Mouse (Mus musculus) left cerebral cortex, adult 18-20 months (tissue): ENCODE results near the gene Uroc1. TPM values are rescaled to one million over a fixed set of nuclear protein-coding genes. Genes with fewer than 3 reads are reported as not detected.
A peak's percentile ranks its signal among the peaks of the same experiment; 100 is the strongest.

Experiments
- DNase-seq, 2 experiments: peaks; one replicate each; pipeline ENCODE4 v3.0.0; 2021 to 2022; ENCODE audit warnings: low spot score in 2 of 2, mixed read lengths in 1 of 2
- total RNA-seq, 2 experiments: library from RNA; stranded (reverse); gene quantifications; 2 replicates each; pipeline ENCODE4 v1.2.3; 2021

The Uroc1 gene
- total RNA-seq, 2 experiments from 2014 or later = not detected

- DNase-seq = no peak
These were observed 16.9 kb downstream of the Uroc1 start for GRCm38 (mm10) chr6:90350011-90350410.

- DNase-seq = no peak
These were observed 25.1 kb downstream of the Uroc1 start for GRCm38 (mm10) chr6:90358142-90358541.

DNA sequence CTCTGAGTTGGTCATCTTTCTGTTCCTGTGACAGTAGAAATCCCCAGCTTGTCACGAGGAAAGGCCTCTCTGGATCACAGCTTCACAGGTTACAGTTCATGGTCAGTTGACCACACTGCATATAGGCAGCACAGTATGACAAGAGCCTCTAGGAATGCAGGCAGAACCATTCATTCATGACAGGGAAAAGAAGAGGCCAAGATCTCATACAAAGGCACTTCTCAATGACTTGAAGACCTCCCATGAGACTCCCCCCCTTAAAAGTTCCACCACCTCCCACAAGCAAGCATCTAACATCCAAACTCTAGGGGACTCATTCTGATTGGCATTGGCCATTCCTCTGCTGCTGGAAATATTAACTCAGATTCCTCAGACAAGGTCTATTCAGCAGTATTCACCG, 26.4 kb downstream of the Uroc1 start:
- DNase-seq = no peak

DNA sequence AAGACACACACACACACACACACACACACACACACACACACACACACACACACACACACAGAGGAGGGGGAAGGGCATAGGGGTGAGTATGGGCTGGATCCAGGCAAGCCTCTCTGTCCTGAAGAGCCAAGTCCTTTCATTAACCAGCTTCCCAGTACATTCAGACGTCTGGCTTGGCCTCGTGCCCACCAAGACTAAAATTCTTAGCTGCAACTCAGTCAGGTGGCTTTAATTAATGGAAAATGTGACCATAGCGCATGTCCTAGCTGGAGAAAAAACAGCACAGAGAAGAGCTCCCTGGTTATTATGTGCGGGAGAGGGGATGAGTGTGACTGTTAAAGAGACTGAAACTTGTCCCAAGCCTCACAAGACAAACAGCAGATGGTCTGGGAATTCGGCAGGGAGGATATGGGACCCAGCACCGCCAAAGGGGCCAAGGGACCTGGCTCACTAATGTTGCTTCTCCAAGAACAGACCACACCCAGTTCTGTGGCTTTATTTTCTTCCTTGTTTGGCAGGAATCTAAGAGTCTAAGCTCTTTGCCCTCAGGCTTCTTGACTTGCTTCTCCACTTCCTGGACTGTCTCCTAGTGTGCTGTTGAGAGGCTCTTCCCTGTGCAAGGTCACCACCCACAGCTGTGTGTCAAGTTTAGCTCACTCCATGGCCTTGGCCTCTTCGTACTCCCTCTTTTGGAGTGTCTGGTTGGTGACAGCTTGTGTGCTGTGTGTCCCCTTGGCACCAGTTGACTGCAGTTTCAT, 27.1 kb downstream of the Uroc1 start:
- DNase-seq = no peak

- DNase-seq = no peak
These were observed 28.0 kb downstream of the Uroc1 start for GRCm38 (mm10) chr6:90360922-90361614.

- DNase-seq = no peak
These were observed 30.2 kb downstream of the Uroc1 start for GRCm38 (mm10) chr6:90363301-90363700.

DNA sequence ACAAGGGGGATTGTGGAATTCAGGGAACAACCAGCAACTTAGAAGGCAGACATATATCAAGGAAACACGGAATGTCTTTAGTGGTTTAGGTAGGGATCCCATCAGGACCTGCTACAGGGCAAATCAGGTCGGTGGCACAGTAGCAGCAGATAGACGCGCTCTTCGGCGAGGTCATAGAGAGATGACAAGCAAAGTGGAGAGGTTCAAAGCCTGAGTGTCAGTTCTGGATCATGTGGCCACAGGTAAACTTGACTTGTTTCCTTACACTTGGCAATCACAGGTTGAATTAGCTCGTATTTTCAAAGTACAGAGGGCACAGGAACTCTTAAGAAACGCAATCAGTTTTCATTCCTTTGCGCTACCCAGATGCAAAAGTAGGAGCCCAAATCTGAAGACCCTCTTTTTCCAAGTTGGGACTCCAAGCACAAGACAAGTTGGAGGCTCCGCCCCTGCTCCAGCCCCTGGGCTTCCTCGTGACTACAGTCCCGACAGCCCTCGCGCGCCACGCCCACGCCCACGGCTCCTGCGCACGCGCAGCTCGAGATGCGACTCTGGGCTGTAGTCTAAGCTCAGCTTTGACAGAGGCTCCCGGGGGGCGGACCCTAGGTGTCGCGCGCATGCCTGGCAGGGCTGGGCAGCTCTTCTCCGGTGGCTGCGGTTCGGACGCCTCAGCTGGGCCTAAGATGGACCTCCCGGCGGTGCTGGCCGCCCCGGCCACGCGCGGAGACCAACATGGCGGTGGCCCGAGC, 36.1 kb downstream of the Uroc1 start, which contains the start of gene Zxdc:
TSS of gene Zxdc (plus strand) at position 517 of the 749 bp plus-strand sequence.
- DNase-seq = peak; percentile 100

GRCm38 (mm10) chr6:90369725-90370553, 36.9 kb downstream of the Uroc1 start:
- peak; percentile 28 to 50 for DNase-seq

GRCm38 (mm10) chr6:90374647-90375046, 41.6 kb downstream of the Uroc1 start:
- DNase-seq = no peak

DNA sequence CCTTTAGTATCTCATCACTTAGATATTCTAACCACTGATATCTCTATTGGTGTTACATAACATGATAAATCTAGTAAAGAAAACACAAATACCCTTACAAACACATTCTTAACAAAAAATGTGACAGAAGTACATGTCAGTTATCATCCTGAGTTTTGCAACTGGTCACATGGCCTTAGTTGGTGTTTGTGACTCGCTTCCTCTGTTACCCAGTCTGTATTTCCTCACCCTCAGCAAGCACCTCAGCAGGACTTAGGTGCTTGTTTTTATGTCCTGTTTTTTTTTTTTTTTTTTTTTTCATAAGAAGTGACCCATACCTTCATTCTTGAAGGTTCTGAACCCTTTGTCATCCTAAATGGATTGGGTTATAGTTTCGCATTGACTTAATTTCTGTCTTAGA, 44.6 kb downstream of the Uroc1 start:
- DNase-seq = no peak

DNA sequence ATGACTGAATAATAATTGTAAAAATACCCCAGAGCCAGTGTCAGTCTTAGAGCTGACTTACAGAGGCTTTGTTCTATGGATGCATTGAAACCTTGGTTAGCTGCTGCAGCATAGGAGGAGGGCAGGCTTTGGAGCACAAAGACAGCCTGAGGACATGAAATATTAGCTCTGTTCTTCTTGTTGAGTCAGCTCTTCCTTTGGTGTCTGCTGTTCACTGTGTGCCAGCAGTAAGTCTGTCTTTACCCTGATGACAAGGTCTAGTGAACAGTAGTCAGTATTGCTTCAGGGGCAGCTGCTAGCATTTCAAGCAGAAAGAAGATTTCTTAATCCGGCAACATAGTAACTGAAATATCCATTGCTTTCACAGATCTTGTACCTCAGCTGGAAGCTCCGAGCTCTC, 48.4 kb downstream of the Uroc1 start:
- no peak for DNase-seq

DNA sequence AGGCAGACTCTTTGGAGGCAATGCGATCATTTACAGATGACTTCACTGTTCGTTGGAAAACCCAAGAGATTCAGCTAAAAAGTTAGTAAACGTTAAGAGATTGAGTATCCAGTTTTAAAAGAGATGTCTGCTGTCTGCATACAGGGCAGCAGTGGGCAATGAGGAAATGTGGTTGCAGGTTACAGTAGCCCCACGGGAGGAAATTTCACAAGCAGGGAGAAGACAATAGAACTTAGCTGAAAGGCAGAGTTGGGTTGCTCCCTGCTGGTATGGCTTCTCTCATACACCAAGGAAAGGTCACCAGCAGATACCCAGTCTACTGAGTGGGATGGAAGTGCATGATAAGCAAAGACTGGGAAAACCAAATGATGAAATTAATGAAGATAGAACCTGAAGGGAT, 57.5 kb downstream of the Uroc1 start:
- no peak for DNase-seq

DNA sequence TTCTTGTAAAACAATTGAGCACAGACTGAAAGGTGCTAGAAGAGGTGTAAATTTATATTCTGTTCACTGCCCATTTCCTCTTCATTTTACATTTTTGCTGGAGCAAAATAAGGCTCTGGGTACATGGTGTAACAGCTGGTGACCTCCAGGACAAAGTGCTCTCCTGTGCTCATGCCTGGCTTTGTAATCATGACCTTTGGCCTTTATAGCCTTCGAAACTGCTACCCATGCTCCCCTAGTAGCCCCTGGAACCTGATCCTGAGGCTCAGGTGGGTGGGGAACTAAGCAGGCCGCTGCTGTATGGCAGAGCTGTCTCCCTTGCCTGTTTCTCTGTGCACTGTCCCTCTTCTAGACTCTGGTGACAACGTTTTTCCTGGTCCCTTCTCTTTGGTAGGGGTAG, 60.9 kb downstream of the Uroc1 start:
- no peak for DNase-seq

DNA sequence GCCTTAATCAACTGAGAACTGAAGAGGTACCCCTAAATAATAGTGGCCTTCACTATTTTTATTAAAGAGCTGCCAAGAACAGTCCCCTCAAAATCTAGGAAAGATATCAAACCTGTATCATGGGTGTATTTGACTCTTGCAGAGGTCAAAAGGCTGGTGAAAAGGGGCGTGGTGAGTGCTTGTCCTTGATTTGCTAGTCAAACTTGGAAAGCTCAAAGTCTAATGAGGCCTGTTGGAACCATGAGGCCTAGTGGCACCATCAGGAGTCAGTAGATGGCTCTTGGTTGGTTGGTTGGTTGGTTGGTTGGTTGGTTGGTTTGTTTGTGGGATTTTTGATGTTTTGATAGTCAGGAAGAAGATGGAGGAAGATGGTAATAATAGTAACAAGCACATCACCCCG, 62.7 kb downstream of the Uroc1 start:
- DNase-seq = no peak

DNA sequence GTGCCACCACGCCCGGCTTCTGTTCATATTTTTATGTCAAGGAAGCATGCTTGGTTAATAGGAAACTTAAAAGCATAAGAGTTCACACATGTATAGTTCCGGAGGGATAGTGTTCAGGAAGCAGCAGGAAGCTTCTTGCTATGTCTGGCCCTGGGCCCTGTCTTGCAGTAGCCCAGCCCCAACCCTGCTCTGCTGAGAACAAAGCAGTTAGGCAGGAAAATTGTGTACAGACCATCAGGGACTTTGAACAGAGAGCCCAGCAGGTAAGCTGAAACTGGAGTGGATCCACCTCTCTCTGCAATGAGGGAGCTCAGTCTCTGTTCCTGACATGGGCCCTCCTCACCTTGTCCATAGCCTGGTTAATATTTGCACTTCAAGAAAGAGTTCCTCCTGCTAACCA, 64.2 kb downstream of the Uroc1 start:
- no peak for DNase-seq

DNA sequence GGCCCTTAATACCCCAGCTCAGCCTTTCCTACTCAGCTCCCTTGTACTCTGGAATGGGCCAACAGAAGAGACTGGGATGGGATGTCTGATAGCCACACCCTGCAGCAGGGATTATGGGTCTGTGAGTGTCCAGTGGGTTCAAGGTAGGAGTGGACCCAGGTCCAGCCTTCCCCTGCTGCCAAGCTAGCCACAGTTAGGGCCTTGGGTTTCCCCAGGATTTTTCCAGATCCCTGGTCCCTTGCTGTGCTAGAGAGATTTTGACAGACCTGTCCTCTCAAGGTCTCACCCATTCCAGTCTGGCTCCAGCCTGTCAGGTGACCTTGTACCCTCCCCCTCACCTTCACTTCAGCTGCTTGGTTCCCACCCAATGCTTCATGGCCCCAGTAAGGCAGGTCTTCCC, 75.5 kb downstream of the Uroc1 start:
- no peak for DNase-seq

GRCm38 (mm10) chr6:90410972-90411371, 77.9 kb downstream of the Uroc1 start:
- DNase-seq = no peak

- DNase-seq = no peak
These were observed 78.8 kb downstream of the Uroc1 start for GRCm38 (mm10) chr6:90411926-90412325.
